In genomic region chr8:43289781-43290180, GRCm38 (mm10) we compare ENCODE assay signal across 22 mouse cellular contexts. TPM values are rescaled to one million over a fixed set of nuclear protein-coding genes. Genes with fewer than 3 reads are reported as not detected.
"Had no signal": no experiment of that assay in that cellular context is flagged by ENCODE, and none has a peak within 500 bp of the region (broad histone marks: within the 10 kb centered on the region; RNA-seq: fewer than 3 reads in every experiment).

No protein-coding gene starts in this region.

- H3K4me2 ChIP-seq: neural tube, embryonic 13.5 days; neural tube, embryonic 15.5 days; stomach, embryonic 15.5 days had no signal

- H3K27ac ChIP-seq: neural tube, embryonic 13.5 days; neural tube, embryonic 15.5 days; stomach, embryonic 15.5 days; stomach, postnatal 0 days had no signal

- H3K9me3 ChIP-seq: neural tube, embryonic 13.5 days; neural tube, embryonic 15.5 days; stomach, embryonic 15.5 days had no signal

- H3K9ac ChIP-seq: neural tube, embryonic 13.5 days; neural tube, embryonic 15.5 days; stomach, embryonic 15.5 days had no signal

- H3K4me3 ChIP-seq: neural tube, embryonic 13.5 days; neural tube, embryonic 15.5 days; stomach, embryonic 15.5 days had no signal

- H3K36me3 ChIP-seq: neural tube, embryonic 13.5 days; neural tube, embryonic 15.5 days; stomach, embryonic 15.5 days had no signal

- H3K4me1 ChIP-seq: neural tube, embryonic 13.5 days; neural tube, embryonic 15.5 days; stomach, embryonic 15.5 days had no signal

- H3K27me3 ChIP-seq: neural tube, embryonic 13.5 days; neural tube, embryonic 15.5 days; stomach, embryonic 15.5 days had no signal

- DNase-seq: retina, postnatal 1 day; right cerebral cortex, adult 18-20 months; right cerebral cortex, postnatal 14 days; right cerebral cortex, postnatal 25 days; right cerebral cortex, postnatal 4 days; spleen, adult 18-20 months; thymus, adult 18-20 months; thymus, adult 2 months; thymus, postnatal 14 days; thymus, postnatal 25 days; thymus, postnatal 36 days; thymus, postnatal 4 days had no signal

RNA-seq across cellular contexts. Expression of gene Zfp42, which starts 17.0 kb away (rescaled TPM):
- polyA plus RNA-seq: neural tube, embryonic 13.5 days; neural tube, embryonic 14.5 days; small intestine, adult 2 months; spleen, adult 2 months; stomach, embryonic 14.5 days; stomach, embryonic 15.5 days; stomach, embryonic 16.5 days; thymus, adult 2 months; thymus, postnatal 0 days had no signal
